In the genomic region with DNA sequence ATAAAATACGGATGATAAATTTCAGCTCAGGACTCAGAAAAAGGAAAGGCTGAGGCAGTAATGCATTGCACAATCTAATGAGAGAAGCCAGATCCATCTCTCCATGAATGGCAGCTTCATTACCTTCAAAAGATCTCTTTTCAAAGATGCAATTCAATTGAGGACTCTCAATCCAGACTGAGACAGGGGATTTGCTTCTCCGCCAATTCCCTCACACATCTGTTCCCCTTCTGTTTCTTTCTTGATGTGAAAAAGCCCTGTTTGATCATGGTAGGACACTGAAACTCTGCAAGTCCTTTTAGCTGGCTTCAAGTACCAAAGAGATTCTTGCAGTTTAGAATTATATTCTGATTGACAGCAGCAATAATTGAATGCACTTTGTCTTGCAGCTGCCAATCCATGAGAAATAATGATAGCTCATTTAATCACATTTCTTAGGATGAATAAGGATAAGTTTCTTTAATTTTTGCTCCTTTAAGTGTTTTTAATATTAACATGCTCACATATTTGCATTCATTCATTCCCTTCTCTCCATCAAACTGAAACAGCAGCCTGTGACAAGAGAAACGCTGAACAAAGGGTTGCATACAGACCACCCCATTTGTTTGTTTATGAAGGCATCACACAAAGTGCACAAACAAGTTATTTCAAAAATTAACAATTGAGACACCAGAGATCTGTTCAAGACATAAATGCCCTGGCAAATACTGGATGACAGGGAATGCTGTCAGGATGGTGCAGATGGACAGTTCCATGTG, we compare ENCODE assay signal across 23 mouse cellular contexts.
DNase-seq lines count a peak whose midpoint lies in the region; ATAC-seq lines count a peak whose summit lies in the region.
"Had no signal": no experiment of that assay in that cellular context is flagged by ENCODE, and none has a peak within 500 bp of the region (broad histone marks: within the 10 kb centered on the region; RNA-seq: fewer than 3 reads in every experiment).

No protein-coding gene starts in this region.

- H3K4me1 ChIP-seq in forebrain, embryonic 14.5 days (ENCODE audit: control insufficient read depth, insufficient read depth, low read length) = no peaks in the 10 kb centered on the region
- 0 out of 2 replicates have a peak, but pooled peaks cover 5% of the 10 kb centered on the region for H3K4me1 ChIP-seq in midbrain, embryonic 14.5 days (ENCODE audit: control insufficient read depth, insufficient read depth, low read length)
- H3K4me1 ChIP-seq: embryonic facial prominence, embryonic 15.5 days; heart, embryonic 13.5 days; liver, embryonic 13.5 days; neural tube, embryonic 13.5 days had no signal

- no peak overlapping the region for H3K4me3 ChIP-seq in forebrain, embryonic 14.5 days (ENCODE audit: low read depth, low read length)
- H3K4me3 ChIP-seq in midbrain, embryonic 14.5 days (replicated peaks; ENCODE audit: low read depth, low read length) = no peak overlapping the region
- H3K4me3 ChIP-seq: embryonic facial prominence, embryonic 15.5 days; heart, adult 2 months; heart, embryonic 13.5 days; liver, embryonic 13.5 days; neural tube, embryonic 13.5 days had no signal

- no peak overlapping the region for H3K9ac ChIP-seq in forebrain, embryonic 14.5 days (ENCODE audit: low read length)
- H3K9ac ChIP-seq in midbrain, embryonic 14.5 days (replicated peaks; ENCODE audit: low read length) = no peak overlapping the region
- H3K9ac ChIP-seq: embryonic facial prominence, embryonic 15.5 days; heart, embryonic 13.5 days; liver, embryonic 13.5 days; lung, embryonic 14.5 days; neural tube, embryonic 13.5 days had no signal

- peak overlapping the region; percentile 27; the same call in 1 of the 2 replicates for H3K27ac ChIP-seq in forebrain, embryonic 14.5 days (ENCODE audit: low read depth, low read length)
- no peak overlapping the region for H3K27ac ChIP-seq in midbrain, embryonic 14.5 days (replicated peaks; ENCODE audit: low read depth, low read length)
- H3K27ac ChIP-seq: embryonic facial prominence, embryonic 15.5 days; heart, adult 2 months; heart, embryonic 13.5 days; liver, embryonic 13.5 days; neural tube, embryonic 13.5 days had no signal

- peak; percentile 14 for DNase-seq in embryo, embryonic 10.5 days (ENCODE audit: low spot score)
- DNase-seq in embryo, embryonic 10 days (ENCODE audit: low spot score) = no peak
- DNase-seq in embryo, embryonic 9.5 days (ENCODE audit: extremely low spot score) = peak; percentile 0
- peak; percentile 76 for DNase-seq in forebrain, embryonic 14.5 days (ENCODE audit: low spot score)
- DNase-seq in midbrain, embryonic 14.5 days = peak; percentile 45
- no peak for DNase-seq in ovary, postnatal 14 days (ENCODE audit: low spot score)
- DNase-seq: adrenal gland, postnatal 10 days; cerebellum, adult 9-10 months; gastrocnemius, postnatal 36 days; heart, adult 2 months; heart, postnatal 14 days; kidney, adult 11 months; kidney, postnatal 4 days; layer of hippocampus, adult 9-11 months; liver, embryonic 13.5 days; lung, embryonic 14.5 days; right cerebral cortex, adult 18-20 months; right cerebral cortex, postnatal 4 days; thymus, postnatal 25 days had no signal

- H3K36me3 ChIP-seq in forebrain, embryonic 14.5 days (ENCODE audit: control insufficient read depth, insufficient read depth, low read length) = no peaks in the 10 kb centered on the region
- H3K36me3 ChIP-seq in midbrain, embryonic 14.5 days (ENCODE audit: control insufficient read depth, insufficient read depth, low read length) = no peaks in the 10 kb centered on the region
- H3K36me3 ChIP-seq: embryonic facial prominence, embryonic 15.5 days; heart, embryonic 13.5 days; liver, embryonic 13.5 days; neural tube, embryonic 13.5 days had no signal

- no peaks in the 10 kb centered on the region for H3K27me3 ChIP-seq in forebrain, embryonic 14.5 days (replicated peaks; ENCODE audit: control insufficient read depth, insufficient read depth, low read length)
- H3K27me3 ChIP-seq in midbrain, embryonic 14.5 days (ENCODE audit: control insufficient read depth, insufficient read depth, low read length) = no peaks in the 10 kb centered on the region
- H3K27me3 ChIP-seq: embryonic facial prominence, embryonic 15.5 days; heart, embryonic 13.5 days; liver, embryonic 13.5 days; neural tube, embryonic 13.5 days had no signal

- no peaks in the 10 kb centered on the region for H3K9me3 ChIP-seq in forebrain, embryonic 14.5 days (replicated peaks; ENCODE audit: control insufficient read depth, low read length)
- no peaks in the 10 kb centered on the region for H3K9me3 ChIP-seq in midbrain, embryonic 14.5 days (ENCODE audit: control insufficient read depth, low read length)
- H3K9me3 ChIP-seq: embryonic facial prominence, embryonic 15.5 days; heart, embryonic 13.5 days; liver, embryonic 13.5 days; neural tube, embryonic 13.5 days had no signal

- H3K4me2 ChIP-seq in forebrain, embryonic 14.5 days (ENCODE audit: low read length) = no peak overlapping the region
- no peak overlapping the region for H3K4me2 ChIP-seq in midbrain, embryonic 14.5 days (ENCODE audit: low read length)
- H3K4me2 ChIP-seq: embryonic facial prominence, embryonic 15.5 days; heart, embryonic 13.5 days; liver, embryonic 13.5 days; lung, embryonic 14.5 days; neural tube, embryonic 13.5 days had no signal

- ATAC-seq in forebrain, embryonic 14.5 days = peak; percentile 85
- ATAC-seq in midbrain, embryonic 14.5 days (ENCODE audit: low FRiP score, low TSS enrichment) = no peak; the same call in 1 of the 2 replicates
- ATAC-seq in monocyte, adult 5-6 weeks (replicated peaks; ENCODE audit: insufficient number of reproducible peaks, low FRiP score, low TSS enrichment, poor library complexity, severe bottlenecking) = no peak

- WGBS in forebrain, embryonic 14.5 days = 17% methylated on average over 3 of the region's 3 CpGs
- WGBS in midbrain, embryonic 14.5 days = 29% methylated on average over 3 of the region's 3 CpGs

Comparison
In these comparisons a context has a peak if more than half of its experiments do, and no peak if none do; other contexts are left out.
1. DNase-seq: peak in embryo, embryonic 10.5 days (single experiment), embryo, embryonic 9.5 days (single experiment), forebrain, embryonic 14.5 days (single experiment) and midbrain, embryonic 14.5 days (single experiment); none in embryo, embryonic 10 days (single experiment) and ovary, postnatal 14 days (single experiment).